ENCODE assay signal across 15 mouse cellular contexts in genomic region chr10:92504271-92504670, GRCm38 (mm10).
DNase-seq lines count a peak whose midpoint lies in the region.
"Had no signal": no experiment of that assay in that cellular context is flagged by ENCODE, and none has a peak within 500 bp of the region (broad histone marks: within the 10 kb centered on the region; RNA-seq: fewer than 3 reads in every experiment).

No protein-coding gene starts in this region.

- intact Hi-C loops in left cerebral cortex, postnatal 4 days (cut with DNase I) = no loop called here

- DNase-seq in cerebellum, postnatal 14 days = peak; percentile 58 to 83
- DNase-seq in cerebellum, adult 18-20 months = no peak
- DNase-seq in layer of hippocampus, adult 18-20 months (ENCODE audit: low spot score in 2 of 2) = peak; percentile 19 to 46
- no peak for DNase-seq in layer of hippocampus, postnatal 14 days (ENCODE audit: low spot score in 2 of 2)
- peak; percentile 65 for DNase-seq in left cerebral cortex, postnatal 4 days
- DNase-seq in left cerebral cortex, adult 11 months (ENCODE audit: low spot score) = no peak
- peak; percentile 35 for DNase-seq in brain, adult 2 months (ENCODE audit: low read depth, low spot score)
- DNase-seq in gastrocnemius, postnatal 10 days = no peak
- DNase-seq: adrenal gland, adult 2 months; adrenal gland, postnatal 25 days; cerebellum, adult 9-10 months; forebrain, postnatal 0 days; gastrocnemius, postnatal 25 days; heart, postnatal 36 days; kidney, adult 11 months had no signal

Comparison
In these comparisons a context has a peak if more than half of its experiments do, and no peak if none do; other contexts are left out.
1. DNase-seq: peak in cerebellum, postnatal 14 days (2 of 2), layer of hippocampus, adult 18-20 months (2 of 2), left cerebral cortex, postnatal 4 days (single experiment) and brain, adult 2 months (single experiment); none in cerebellum, adult 18-20 months (0 of 2), layer of hippocampus, postnatal 14 days (0 of 2), left cerebral cortex, adult 11 months (single experiment) and gastrocnemius, postnatal 10 days (single experiment).